Mouse (Mus musculus) stomach, postnatal 0 days (tissue): ENCODE data around the gene Tspan15.

ENCODE experiments used
- CTCF ChIP-seq: IDR thresholded peaks from 2 replicates; pipeline ENCODE4 v1.5.1; 2016; ENCODE audit warnings: antibody characterized with exemption, low read depth, mild to moderate bottlenecking, moderate library complexity
- EP300 ChIP-seq: optimal IDR thresholded peaks from 2 replicates; pipeline ENCODE3; 2016; ENCODE audit warnings: antibody characterized with exemption

GRCm38 (mm10) chr10:62230708-62231394 lies at the start of gene Tspan15:
- no peak for TF ChIP-seq CTCF
- no peak for TF ChIP-seq EP300
